Mouse (Mus musculus) ZHBTc4 (cell line): Measurements from ENCODE around the gene Flna.
"Not testable (repeated sequence)": the region's sequence is repeated elsewhere in the genome, so short reads cannot be mapped to it uniquely, and the experiment has no call there.

Experiments
- DNase-seq: peaks from one replicate; pipeline ENCODE4 v3.0.0-alpha.2; 2011; ENCODE audit warnings: low read depth, low spot score

Gene Flna

GRCm38 (mm10) chrX:74246213-74246681 lies 3.4 kb downstream of the Flna start:
- DNase-seq, result peak; percentile 94

DNA sequence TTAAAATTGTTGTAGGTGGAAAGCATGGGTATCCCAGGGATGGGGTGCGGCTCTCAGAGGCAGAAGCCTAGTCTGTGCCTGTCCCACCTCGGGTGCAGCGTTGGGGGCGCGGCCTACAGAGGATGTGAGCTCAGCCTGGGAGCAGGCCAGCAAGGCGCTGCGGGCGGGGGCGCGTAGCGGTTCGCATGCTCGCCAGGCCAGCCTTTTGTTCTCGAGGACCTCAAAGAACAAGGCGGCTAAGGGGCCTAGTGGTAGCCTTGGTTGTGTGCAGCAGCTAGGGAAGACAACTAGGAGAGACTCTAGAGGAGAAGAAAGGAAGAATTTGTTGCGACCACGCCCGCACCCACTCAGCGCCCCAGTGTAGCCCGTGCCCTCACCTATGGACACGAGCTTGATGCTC lies 3.9 kb downstream of the Flna start:
- DNase-seq, result peak; percentile 81

- no peak for DNase-seq
Measured at GRCm38 (mm10) chrX:74245107-74245506, 4.5 kb downstream of the Flna start.

GRCm38 (mm10) chrX:74244614-74245083 lies 5.0 kb downstream of the Flna start:
- peak; percentile 66 for DNase-seq

GRCm38 (mm10) chrX:74243807-74244206 lies 5.8 kb downstream of the Flna start:
- DNase-seq, result peak; percentile 40

GRCm38 (mm10) chrX:74243396-74243795 lies 6.2 kb downstream of the Flna start:
- no peak for DNase-seq

GRCm38 (mm10) chrX:74240332-74240731 lies 9.3 kb downstream of the Flna start:
- no peak for DNase-seq

- DNase-seq, result no peak
Measured at GRCm38 (mm10) chrX:74233196-74233595, 16.4 kb downstream of the Flna start.

DNA sequence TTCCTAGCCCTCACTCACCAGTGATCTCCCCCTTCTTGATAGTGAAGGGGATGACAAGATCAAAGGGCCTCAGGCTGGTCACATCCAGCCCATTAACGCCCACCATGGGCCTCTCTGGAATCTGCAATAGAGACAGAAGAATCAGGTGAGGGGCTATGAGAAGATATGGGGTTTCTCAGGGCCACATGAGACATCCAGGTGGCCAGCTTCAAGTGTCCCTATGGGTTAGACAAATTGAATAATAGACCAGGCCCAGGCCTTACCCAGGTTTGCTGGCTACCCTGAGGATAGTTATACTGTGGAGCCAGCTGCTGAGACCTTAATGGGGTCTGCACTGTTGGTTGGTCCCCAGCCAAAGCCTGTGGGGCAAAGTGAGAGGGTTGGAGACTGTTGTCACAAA lies 19.6 kb downstream of the Flna start:
- DNase-seq, result no peak

GRCm38 (mm10) chrX:74220099-74220498 lies 29.5 kb downstream of the Flna start:
- DNase-seq, result not testable (repeated sequence)

GRCm38 (mm10) chrX:74219449-74219848 lies 30.2 kb downstream of the Flna start:
- DNase-seq, result peak; percentile 48

GRCm38 (mm10) chrX:74218496-74218895 lies 31.1 kb downstream of the Flna start:
- DNase-seq, result no peak

DNA sequence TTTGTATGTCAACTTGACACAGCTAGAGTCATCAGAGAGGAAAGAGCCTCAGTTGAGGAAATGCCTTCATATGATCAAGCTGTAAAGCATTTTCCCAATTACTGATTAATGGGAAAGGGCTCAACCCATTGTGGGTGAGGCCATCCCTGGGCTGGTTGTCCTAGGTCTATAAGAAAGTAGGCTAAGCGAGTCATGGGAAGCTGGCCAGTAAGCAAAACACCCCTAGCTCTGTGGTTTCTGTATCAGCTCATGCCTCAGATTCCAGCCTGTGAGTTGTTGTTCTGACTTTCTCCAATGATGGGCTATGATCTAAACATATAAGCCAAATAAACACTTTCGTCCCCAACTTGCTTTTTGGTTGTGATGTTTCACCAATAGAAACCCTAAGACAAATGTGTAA lies 46.1 kb downstream of the Flna start:
- DNase-seq, result no peak

GRCm38 (mm10) chrX:74176959-74177358 lies 72.7 kb downstream of the Flna start, which contains the start of gene Tktl1:
Gene Tktl1 (plus strand): TSS chrX:74177259.
- peak; percentile 29 for DNase-seq
